8 mouse cellular contexts compared by ENCODE assay signal in the genomic region with DNA sequence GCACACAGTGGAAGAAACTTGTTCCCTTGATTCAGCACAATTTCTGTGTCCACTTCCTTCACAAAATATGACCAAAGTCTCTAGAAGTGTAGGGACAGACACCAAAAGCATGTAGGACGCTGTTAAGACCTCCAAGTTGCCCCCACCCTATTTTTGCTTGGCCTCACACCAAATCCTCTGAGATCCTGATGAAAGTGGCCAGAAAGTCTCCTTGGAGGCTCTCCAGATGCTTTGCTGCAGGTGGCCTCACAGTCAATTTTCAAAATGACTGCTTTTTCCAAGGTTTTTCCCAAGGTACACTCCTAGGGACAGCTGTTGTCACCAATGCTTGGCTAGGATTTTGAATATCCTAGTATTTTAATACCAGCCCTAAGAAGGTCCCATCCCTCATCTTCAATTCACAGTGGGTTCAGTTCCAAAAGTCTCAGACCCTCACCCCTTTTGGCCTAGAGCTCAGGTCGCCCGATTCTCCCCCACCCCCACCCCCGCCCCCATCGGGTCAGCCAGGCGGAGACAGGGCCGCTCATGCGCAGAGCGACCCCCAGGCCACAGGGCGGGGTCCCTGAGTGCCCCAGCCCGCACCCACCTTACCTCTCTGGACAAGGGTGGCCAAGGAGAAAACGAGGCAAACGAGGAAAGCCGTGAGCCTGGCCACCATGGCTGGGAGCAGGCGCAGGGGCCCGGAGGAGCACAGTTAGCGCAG. TPM values are rescaled to one million over a fixed set of nuclear protein-coding genes. Genes with fewer than 3 reads are reported as not detected.
A peak's percentile ranks its signal among the peaks of the same experiment; 100 is the strongest.
DNase-seq lines count a peak whose midpoint lies in the region; ATAC-seq and TF ChIP-seq lines count a peak whose summit lies in the region.

No protein-coding gene starts in this region.

- H3K9me3 ChIP-seq in heart, embryonic 10.5 days, result no peaks in the 10 kb centered on the region
- H3K9me3 ChIP-seq in ES-Bruce4 (replicated peaks; ENCODE audit: control insufficient read depth, insufficient read depth, low read length, poor library complexity, severe bottlenecking), result no peaks in the 10 kb centered on the region
- no peaks in the 10 kb centered on the region for H3K9me3 ChIP-seq in embryonic facial prominence, embryonic 14.5 days (ENCODE audit: control insufficient read depth, low read length)
- H3K9me3 ChIP-seq in kidney, postnatal 0 days (replicated peaks; ENCODE audit: low read length), result no peaks in the 10 kb centered on the region
- no peaks in the 10 kb centered on the region for H3K9me3 ChIP-seq in neural tube, embryonic 15.5 days (replicated peaks)

- TF ChIP-seq EP300 in ES-Bruce4 (IDR thresholded peaks at IDR 0.05; ENCODE audit: insufficient read depth, low read depth, low read length), result no peak

- TF ChIP-seq POLR2A in ES-Bruce4 (IDR thresholded peaks at IDR 0.05; ENCODE audit: insufficient read depth, low read length), result no peak

- H3K4me3 ChIP-seq in heart, embryonic 10.5 days, result peak overlapping the region; percentile 65
- peak overlapping the region; percentile 81 for H3K4me3 ChIP-seq in ES-Bruce4 (ENCODE audit: low read depth, low read length)
- peak overlapping the region; percentile 56 for H3K4me3 ChIP-seq in embryonic facial prominence, embryonic 14.5 days (ENCODE audit: low read depth, low read length)
- H3K4me3 ChIP-seq in kidney, postnatal 0 days (replicated peaks; ENCODE audit: low read depth, low read length), result peak overlapping the region; percentile 60
- peak overlapping the region; percentile 51 for H3K4me3 ChIP-seq in neural tube, embryonic 15.5 days (replicated peaks)

- H3K9ac ChIP-seq in ES-Bruce4 (ENCODE audit: low read depth, poor library complexity, severe bottlenecking), result peak overlapping the region; percentile 76
- H3K9ac ChIP-seq in embryonic facial prominence, embryonic 14.5 days (ENCODE audit: low read depth, low read length), result peak overlapping the region; percentile 68
- peak overlapping the region; percentile 74 for H3K9ac ChIP-seq in kidney, postnatal 0 days (ENCODE audit: low read depth, low read length)
- peak overlapping the region; percentile 53 for H3K9ac ChIP-seq in neural tube, embryonic 15.5 days (replicated peaks)

- H3K36me3 ChIP-seq in heart, embryonic 10.5 days, result no peaks in the 10 kb centered on the region
- no peaks in the 10 kb centered on the region for H3K36me3 ChIP-seq in ES-Bruce4 (ENCODE audit: control insufficient read depth, insufficient read depth, low read length, poor library complexity, severe bottlenecking)
- no peaks in the 10 kb centered on the region for H3K36me3 ChIP-seq in embryonic facial prominence, embryonic 14.5 days (ENCODE audit: control insufficient read depth, insufficient read depth, low read length)
- no peaks in the 10 kb centered on the region for H3K36me3 ChIP-seq in kidney, postnatal 0 days (ENCODE audit: insufficient read depth, low read length)
- H3K36me3 ChIP-seq in neural tube, embryonic 15.5 days, result no peaks in the 10 kb centered on the region

- no peak for DNase-seq in heart, embryonic 10.5 days (ENCODE audit: low spot score)
- DNase-seq in heart, postnatal 14 days, result no peak
- no peak for DNase-seq in embryonic facial prominence, embryonic 14.5 days (ENCODE audit: low spot score)
- DNase-seq in kidney, postnatal 0 days (ENCODE audit: low spot score), result no peak
- no peak for DNase-seq in layer of hippocampus, adult 9-11 months
- DNase-seq in gastrocnemius, postnatal 10 days, result no peak

- peak overlapping the region; percentile 92 for H3K27ac ChIP-seq in heart, embryonic 10.5 days
- no peak overlapping the region for H3K27ac ChIP-seq in ES-Bruce4 (ENCODE audit: insufficient read depth, low read length)
- H3K27ac ChIP-seq in embryonic facial prominence, embryonic 14.5 days (replicated peaks; ENCODE audit: low read depth, low read length), result peak overlapping the region; percentile 89
- H3K27ac ChIP-seq in kidney, postnatal 0 days, result peak overlapping the region; percentile 93
- peak overlapping the region; percentile 91 for H3K27ac ChIP-seq in neural tube, embryonic 15.5 days (replicated peaks)

- H3K27me3 ChIP-seq in heart, embryonic 10.5 days (ENCODE audit: insufficient read depth, poor library complexity, severe bottlenecking), result peaks cover 12% of the 10 kb centered on the region; the same call in 1 of the 2 replicates
- H3K27me3 ChIP-seq in ES-Bruce4 (ENCODE audit: control insufficient read depth, insufficient read depth, low read length, poor library complexity, severe bottlenecking), result no peaks in the 10 kb centered on the region
- H3K27me3 ChIP-seq in embryonic facial prominence, embryonic 14.5 days (replicated peaks; ENCODE audit: control insufficient read depth, insufficient read depth, low read length), result no peaks in the 10 kb centered on the region; the same call in 1 of the 2 replicates
- no peaks in the 10 kb centered on the region for H3K27me3 ChIP-seq in kidney, postnatal 0 days (ENCODE audit: insufficient read depth, low read length)
- no peaks in the 10 kb centered on the region for H3K27me3 ChIP-seq in neural tube, embryonic 15.5 days (replicated peaks)

- intact Hi-C loops in heart, postnatal 14 days (cut with DNase I), result no loop called here

- WGBS in heart, embryonic 10.5 days, result 18% methylated on average over 17 of the region's 17 CpGs
- WGBS in embryonic facial prominence, embryonic 14.5 days, result 23% methylated on average over 15 of the region's 17 CpGs
- 17% methylated on average over 15 of the region's 17 CpGs for WGBS in kidney, postnatal 0 days
- 21% methylated on average over 15 of the region's 17 CpGs for WGBS in neural tube, embryonic 15.5 days

- TF ChIP-seq CTCF in ES-Bruce4 (IDR thresholded peaks at IDR 0.05; ENCODE audit: low read depth, low read length), result no peak
- TF ChIP-seq CTCF in kidney, postnatal 0 days (IDR thresholded peaks at IDR 0.05; ENCODE audit: low read depth), result no peak

- ATAC-seq in embryonic facial prominence, embryonic 14.5 days (ENCODE audit: low read depth), result peak; percentile 78
- ATAC-seq in kidney, postnatal 0 days (replicated peaks; ENCODE audit: low FRiP score, low read depth), result no peak
- ATAC-seq in neural tube, embryonic 15.5 days (ENCODE audit: low FRiP score), result peak; percentile 82

- H3K4me1 ChIP-seq in heart, embryonic 10.5 days, result no peaks in the 10 kb centered on the region
- no peaks in the 10 kb centered on the region for H3K4me1 ChIP-seq in ES-Bruce4 (ENCODE audit: control insufficient read depth, insufficient read depth, low read length)
- 0 out of 2 replicates have a peak, but pooled peaks cover 5% of the 10 kb centered on the region for H3K4me1 ChIP-seq in embryonic facial prominence, embryonic 14.5 days (ENCODE audit: control insufficient read depth, insufficient read depth, low read length)
- H3K4me1 ChIP-seq in kidney, postnatal 0 days (replicated peaks; ENCODE audit: insufficient read depth, low read length), result peaks cover 4% of the 10 kb centered on the region; the same call in 1 of the 2 replicates
- H3K4me1 ChIP-seq in neural tube, embryonic 15.5 days, result peaks cover 17% of the 10 kb centered on the region; the same call in 1 of the 2 replicates

- H3K4me2 ChIP-seq in embryonic facial prominence, embryonic 14.5 days (ENCODE audit: low read depth, low read length), result peak overlapping the region; percentile 67
- peak overlapping the region; percentile 64 for H3K4me2 ChIP-seq in kidney, postnatal 0 days (ENCODE audit: low read length)
- H3K4me2 ChIP-seq in neural tube, embryonic 15.5 days, result peak overlapping the region; percentile 70

RNA-seq across cellular contexts. Expression of a gene that starts 0.6 kb away (rescaled TPM):
- 23.9 and 28.8 TPM in 2 replicates for polyA plus RNA-seq in heart, embryonic 10.5 days (2016; fragmentation: Nextera tagmentation; extraction: Ambion mirVana)
- 10 to 100 TPM; 48.6 to 53.6 TPM for total RNA-seq in heart, postnatal 14 days (2021)
- 7.4 and 8.8 TPM in 2 replicates for polyA plus RNA-seq in ES-Bruce4 (2011; ENCODE audit: insufficient read depth, insufficient read length, low read depth, missing spikeins)
- 27.6 and 31.2 TPM in 2 replicates for polyA plus RNA-seq in embryonic facial prominence, embryonic 14.5 days (2014; fragmentation: Nextera tagmentation; extraction: Ambion mirVana)
- polyA plus RNA-seq in kidney, postnatal 0 days (2015; fragmentation: Nextera tagmentation; extraction: Ambion mirVana), result 22.2 and 24.7 TPM in 2 replicates
- polyA plus RNA-seq in neural tube, embryonic 15.5 days (2015; fragmentation: Nextera tagmentation; extraction: Ambion mirVana), result 91.7 and 98.4 TPM in 2 replicates
- 10 to 100 TPM; 29.0 to 29.9 TPM for total RNA-seq in gastrocnemius, postnatal 10 days (2021)
